Mouse (Mus musculus) macrophage (primary cell): ENCODE data around the gene Wap. TPM values are rescaled to one million over a fixed set of nuclear protein-coding genes. Genes with fewer than 3 reads are reported as not detected.
A peak's percentile ranks its signal among the peaks of the same experiment; 100 is the strongest.

ENCODE experiments used
- H3K27ac ChIP-seq: fragments of 350-480 bp; formaldehyde crosslinking; 2 replicates; pipeline ENCODE4 v1.9.0; 2021
- H3K36me3 ChIP-seq: fragments of 350-480 bp; formaldehyde crosslinking; 2 replicates; pipeline ENCODE4 v1.9.0; 2021; ENCODE audit errors: inconsistent target
- H3K4me3 ChIP-seq: fragments of 350-480 bp; formaldehyde crosslinking; 2 replicates; pipeline ENCODE4 v1.9.0; 2021; ENCODE audit errors: inconsistent target
- H3K79me2 ChIP-seq: fragments of 350-480 bp; formaldehyde crosslinking; 2 replicates; pipeline ENCODE4 v1.9.0; 2021; ENCODE audit errors: inconsistent target
- WGBS: methylation state at CpG from one replicate; pipeline ENCODE4 v1.1.7; 2026; ENCODE audit warnings: inconsistent platforms; ENCODE audit not compliant: missing documents; 5-methylcytosine and 5-hydroxymethylcytosine counted together
- polyA plus RNA-seq: library from polyadenylated mRNA; stranded (reverse); fragments of 250-400 nt; gene quantifications from 3 replicates; pipeline ENCODE4 v1.2.4, GENCODE M21; 2018; ENCODE audit warnings: inconsistent platforms

The Wap gene
- polyA plus RNA-seq, 1 experiment from 2014 or later: not detected

DNA sequence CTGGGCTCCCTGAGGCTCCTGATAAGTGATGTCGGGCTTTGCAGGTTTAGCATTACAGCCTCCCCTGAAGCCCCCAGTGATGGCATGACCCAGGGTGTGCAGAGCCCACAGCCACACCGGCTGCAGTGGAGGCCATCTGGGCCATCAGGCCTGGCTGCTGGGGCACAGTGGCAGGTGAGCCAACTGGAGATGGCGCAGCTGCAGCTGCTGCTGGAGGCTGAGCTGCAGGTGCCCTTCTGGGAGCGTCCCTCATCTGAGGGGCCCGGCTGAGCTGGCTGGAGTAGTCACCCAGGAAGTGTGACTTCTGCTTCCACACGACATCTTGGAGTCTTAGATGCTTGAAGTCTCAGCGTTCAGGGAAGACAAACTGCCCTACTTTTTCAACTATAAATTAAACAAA lies 12.1 kb upstream of the Wap start:
- H3K36me3 ChIP-seq: no peaks in the 10 kb centered on the region
- WGBS: 69% methylated on average over 7 of the region's 7 CpGs
- no peaks in the 10 kb centered on the region for H3K79me2 ChIP-seq
- no peak overlapping the region for H3K4me3 ChIP-seq
- H3K27ac ChIP-seq: no peak overlapping the region

GRCm38 (mm10) chr11:6647831-6648724 lies 9.6 kb upstream of the Wap start:
- no peak overlapping the region for H3K27ac ChIP-seq
- H3K36me3 ChIP-seq: no peaks in the 10 kb centered on the region
- no peaks in the 10 kb centered on the region for H3K79me2 ChIP-seq
- WGBS: 53% methylated on average over 9 of the region's 9 CpGs
- no peak overlapping the region for H3K4me3 ChIP-seq

DNA sequence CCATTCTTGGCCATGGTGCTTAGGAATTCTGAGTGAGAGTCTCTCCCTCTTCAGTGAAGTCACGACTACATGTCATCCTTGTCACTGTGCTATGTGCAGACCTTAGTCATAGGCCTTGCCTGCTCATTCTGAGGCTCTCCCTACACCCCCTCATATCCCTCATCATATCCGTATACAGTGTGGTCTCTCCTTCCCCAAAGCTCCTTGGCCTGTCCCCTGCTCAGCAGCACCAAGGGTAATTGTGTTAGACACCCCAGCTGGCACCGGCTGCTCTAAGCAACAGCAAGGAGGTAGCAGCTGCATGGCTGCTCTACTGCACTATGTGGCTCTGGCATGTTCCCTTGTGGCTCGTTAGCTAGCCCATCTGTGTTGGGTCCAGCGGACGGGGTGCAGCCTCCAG lies 6.1 kb upstream of the Wap start:
- Histone ChIP-seq H3K79me2 (no peaks in the 10 kb centered on the region), H3K36me3 (no peaks in the 10 kb centered on the region), H3K4me3 (no peak overlapping the region), H3K27ac (no peak overlapping the region)
- 97% methylated on average over 6 of the region's 6 CpGs for whole genome bisulfite sequencing

DNA sequence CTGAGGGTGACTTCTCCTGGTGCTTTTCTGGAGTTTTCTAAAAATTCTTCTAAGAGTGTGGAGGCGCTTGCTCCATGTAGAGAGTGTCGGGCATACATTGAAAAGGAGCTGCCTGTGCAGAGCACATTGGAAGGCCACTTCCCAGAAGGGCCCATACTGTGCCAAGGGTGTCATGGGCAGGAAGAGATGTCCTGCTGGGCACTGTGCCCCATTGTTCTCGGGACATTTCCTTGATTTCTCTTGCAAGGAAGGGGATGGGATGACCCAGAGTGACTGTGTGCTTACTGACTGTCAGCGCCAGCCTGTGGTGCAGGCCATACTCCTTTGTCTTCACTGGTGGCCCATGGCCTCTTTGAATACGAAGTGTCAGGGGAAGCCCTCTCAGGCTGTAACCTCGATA lies 635 bp upstream of the Wap start:
- H3K27ac ChIP-seq: no peak overlapping the region

GRCm38 (mm10) chr11:6636150-6636549 lies 2.3 kb downstream of the Wap start:
- Histone ChIP-seq H3K36me3 (no peaks in the 10 kb centered on the region), H3K79me2 (no peaks in the 10 kb centered on the region), H3K27ac (no peak overlapping the region), H3K4me3 (no peak overlapping the region)
- WGBS: 83% methylated on average over 8 of the region's 8 CpGs

More for the DNA sequence above, 635 bp upstream of the Wap start:
- H3K36me3 ChIP-seq: no peaks in the 10 kb centered on the region
- H3K4me3 ChIP-seq: no peak overlapping the region
- 81% methylated on average over 6 of the region's 6 CpGs for WGBS
- no peaks in the 10 kb centered on the region for H3K79me2 ChIP-seq

DNA sequence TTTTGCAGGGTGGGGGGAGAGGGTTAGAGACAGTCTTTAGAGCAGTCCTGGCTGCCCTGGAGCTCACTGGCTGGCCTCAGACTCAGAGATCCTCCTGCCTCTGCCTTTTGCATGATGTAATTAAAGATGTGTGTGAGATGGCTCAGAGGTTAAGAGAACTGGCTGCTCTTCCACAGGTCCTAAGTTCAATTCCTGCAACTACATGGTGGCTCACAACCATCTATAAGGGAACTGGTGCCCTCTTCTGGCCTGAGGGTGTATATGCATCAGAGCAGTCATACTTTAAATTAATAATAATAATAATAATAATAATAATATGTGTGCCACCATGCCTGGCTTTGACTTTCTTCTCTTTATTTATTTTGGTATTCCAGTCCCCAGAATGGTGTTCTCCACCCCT lies 8.8 kb downstream of the Wap start:
- no peak overlapping the region for H3K27ac ChIP-seq
- H3K36me3 ChIP-seq: no peaks in the 10 kb centered on the region
- no peak overlapping the region for H3K4me3 ChIP-seq
- H3K79me2 ChIP-seq: peaks cover 17% of the 10 kb centered on the region

GRCm38 (mm10) chr11:6628568-6628967 lies 9.9 kb downstream of the Wap start:
- H3K27ac ChIP-seq: peak overlapping the region; percentile 92
- H3K36me3 ChIP-seq: peaks cover 4% of the 10 kb centered on the region; the same call in 1 of the 2 replicates
- H3K79me2 ChIP-seq: peaks cover 28% of the 10 kb centered on the region
- no peak overlapping the region for H3K4me3 ChIP-seq
- WGBS: 48% methylated on average over 4 of the region's 4 CpGs

DNA sequence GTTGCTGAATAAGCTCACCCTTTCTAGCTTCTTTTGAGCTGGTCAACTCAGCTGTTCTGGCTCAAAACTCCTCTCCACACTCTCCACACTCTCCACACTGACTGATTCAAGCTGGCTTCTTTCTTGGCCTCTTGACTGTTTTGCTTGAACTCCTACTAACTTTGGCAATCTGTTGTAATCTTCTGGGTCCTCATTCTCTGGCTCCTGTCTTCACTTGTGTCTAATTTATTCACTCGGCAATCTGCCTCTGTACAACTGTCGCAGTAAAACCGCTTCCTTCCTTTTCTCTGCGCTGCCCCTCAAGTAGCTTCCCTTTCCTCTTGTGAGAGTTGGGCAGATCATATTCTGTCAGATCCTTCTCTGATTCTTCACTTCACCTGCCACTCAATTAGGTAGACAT lies 10.7 kb downstream of the Wap start:
- Histone ChIP-seq H3K4me3 (peak overlapping the region; percentile 91; the same call in 1 of the 2 replicates), H3K36me3 (peaks cover 12% of the 10 kb centered on the region; the same call in 1 of the 2 replicates), H3K79me2 (peaks cover 36% of the 10 kb centered on the region), H3K27ac (peak overlapping the region; percentile 92)
- 3% methylated on average over 4 of the region's 4 CpGs for WGBS

DNA sequence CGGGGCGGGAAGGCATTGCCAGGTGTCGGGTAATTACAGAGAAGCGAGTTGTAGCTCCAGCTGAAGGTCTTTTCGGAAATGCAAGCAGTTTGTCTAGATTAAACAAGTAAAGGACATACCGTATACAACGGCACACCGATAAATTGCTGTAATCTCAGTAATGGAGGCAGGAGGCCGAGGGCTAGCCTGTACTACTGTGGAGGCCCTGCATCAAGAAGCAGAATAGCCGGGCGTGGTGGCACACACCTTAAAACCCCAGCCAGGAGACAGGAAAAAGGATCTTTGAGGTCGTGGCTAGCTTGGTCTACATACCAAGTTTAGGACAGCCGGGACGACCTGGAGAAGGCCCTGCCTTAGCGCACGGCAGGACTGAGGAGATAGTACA lies 12.1 kb downstream of the Wap start:
- Histone ChIP-seq H3K4me3 (peak overlapping the region; percentile 91), H3K79me2 (peaks cover 50% of the 10 kb centered on the region), H3K27ac (peak overlapping the region; percentile 92), H3K36me3 (peaks cover 25% of the 10 kb centered on the region)
- WGBS: 12% methylated on average over 16 of the region's 16 CpGs

GRCm38 (mm10) chr11:6625478-6626387 lies 12.7 kb downstream of the Wap start, which contains the start of gene Tbrg4:
Tbrg4 (minus strand) TSS chr11:6626067.
- Histone ChIP-seq H3K79me2 (peaks cover 55% of the 10 kb centered on the region), H3K36me3 (peaks cover 31% of the 10 kb centered on the region), H3K27ac (peak within 1 kb of the TSS; percentile 92), H3K4me3 (peak within 1 kb of the TSS; percentile 91)
- WGBS: 1% methylated on average over 62 of the region's 66 CpGs

- WGBS: 57% methylated on average over 14 of the region's 14 CpGs
- peaks cover 58% of the 10 kb centered on the region for H3K79me2 ChIP-seq
- peaks cover 40% of the 10 kb centered on the region for H3K36me3 ChIP-seq
- peak overlapping the region; percentile 91 for H3K4me3 ChIP-seq
- H3K27ac ChIP-seq: peak overlapping the region; percentile 92
Measured at GRCm38 (mm10) chr11:6624619-6625382, 13.6 kb downstream of the Wap start.

DNA sequence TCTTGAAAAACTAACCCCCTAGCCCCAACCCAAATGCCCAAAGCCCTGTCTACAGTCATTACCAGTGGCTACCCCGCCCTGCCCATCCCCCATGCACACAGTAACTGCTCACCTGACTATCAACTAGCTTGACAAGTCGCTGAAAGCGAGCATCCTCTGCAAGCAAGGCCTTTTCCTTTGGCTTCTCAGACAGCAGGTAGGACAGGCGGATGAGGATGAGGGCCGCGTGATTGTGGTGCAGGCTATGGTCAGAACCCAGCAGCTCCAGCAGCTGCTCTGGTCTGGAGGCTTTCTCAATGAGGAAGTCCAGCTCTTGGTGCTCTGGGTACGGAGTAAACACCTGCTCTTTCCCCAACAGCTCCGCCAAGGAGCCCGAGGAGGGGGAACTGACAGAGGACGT lies 14.7 kb downstream of the Wap start:
- Histone ChIP-seq H3K36me3 (peaks cover 51% of the 10 kb centered on the region), H3K27ac (no peak overlapping the region), H3K79me2 (peaks cover 58% of the 10 kb centered on the region), H3K4me3 (no peak overlapping the region; the same call in 1 of the 2 replicates)
- 33% methylated on average over 10 of the region's 10 CpGs for WGBS

GRCm38 (mm10) chr11:6615250-6616205 lies 22.9 kb downstream of the Wap start:
- no peak overlapping the region for H3K27ac ChIP-seq
- 42% methylated on average over 12 of the region's 12 CpGs for WGBS
- peaks cover under 1% of the 10 kb centered on the region; the same call in 1 of the 2 replicates for H3K79me2 ChIP-seq
- no peak overlapping the region for H3K4me3 ChIP-seq
- peaks cover 60% of the 10 kb centered on the region for H3K36me3 ChIP-seq
